ENCODE assay signal across 9 mouse cellular contexts in genomic region chr4:132474631-132475030, GRCm38 (mm10). TPM values are rescaled to one million over a fixed set of nuclear protein-coding genes. Genes with fewer than 3 reads are reported as not detected.
A peak's percentile ranks its signal among the peaks of the same experiment; 100 is the strongest.
DNase-seq lines count a peak whose midpoint lies in the region; ATAC-seq and TF ChIP-seq lines count a peak whose summit lies in the region.
"Had no signal": no experiment of that assay in that cellular context is flagged by ENCODE, and none has a peak within 500 bp of the region (broad histone marks: within the 10 kb centered on the region; RNA-seq: fewer than 3 reads in every experiment).

No protein-coding gene starts in this region.

- H3K4me1 ChIP-seq in intestine, embryonic 16.5 days (ENCODE audit: control insufficient read depth, insufficient read depth, low read length) = peaks cover 4% of the 10 kb centered on the region
- H3K4me1 ChIP-seq in lung, adult 2 months (ENCODE audit: control insufficient read depth, insufficient read depth, low read length) = peaks cover 3% of the 10 kb centered on the region

- H3K36me3 ChIP-seq in intestine, embryonic 16.5 days (ENCODE audit: control insufficient read depth, insufficient read depth, low read length) = no peaks in the 10 kb centered on the region

- no peaks in the 10 kb centered on the region for H3K27me3 ChIP-seq in intestine, embryonic 16.5 days (replicated peaks; ENCODE audit: control insufficient read depth, insufficient read depth, low read length)

- no peak overlapping the region for H3K4me3 ChIP-seq in intestine, embryonic 16.5 days (ENCODE audit: low read length)
- no peak overlapping the region for H3K4me3 ChIP-seq in lung, adult 2 months (replicated peaks; ENCODE audit: extremely low read depth, low read depth, low read length)

- TF ChIP-seq CTCF in lung, adult 2 months (IDR thresholded peaks at IDR 0.05; ENCODE audit: insufficient read depth, low read length) = no peak

- WGBS in intestine, embryonic 16.5 days = 65% methylated on average over 4 of the region's 4 CpGs
- WGBS in lung, adult 2 months = 57% methylated on average over 4 of the region's 4 CpGs

- no peak overlapping the region for H3K9ac ChIP-seq in intestine, embryonic 16.5 days (ENCODE audit: low read depth, low read length)

- TF ChIP-seq POLR2A in lung, adult 2 months (IDR thresholded peaks at IDR 0.05; ENCODE audit: borderline replicate concordance, extremely low read depth, low read depth, low read length) = no peak

- ATAC-seq in intestine, embryonic 16.5 days = peak; percentile 39; the same call in 1 of the 2 replicates

- peak overlapping the region; percentile 55; the same call in 1 of the 2 replicates for H3K27ac ChIP-seq in intestine, embryonic 16.5 days (ENCODE audit: low read length)

- DNase-seq in urinary bladder, adult 18-20 months (ENCODE audit: low spot score in 2 of 2) = peak; percentile 33 to 59
- DNase-seq in urinary bladder, postnatal 10 days (ENCODE audit: low spot score) = no peak
- peak; percentile 44 for DNase-seq in lung, adult 2 months
- no peak for DNase-seq in retina, postnatal 1 day
- no peak for DNase-seq in left cerebral cortex, adult 18-20 months (ENCODE audit: low spot score in 2 of 2)
- DNase-seq in cerebellum, postnatal 14 days = no peak
- DNase-seq: embryo, embryonic 11 days; gastrocnemius, postnatal 36 days had no signal

- no peak overlapping the region for H3K4me2 ChIP-seq in intestine, embryonic 16.5 days (ENCODE audit: low read depth, low read length)

- no peaks in the 10 kb centered on the region for H3K9me3 ChIP-seq in intestine, embryonic 16.5 days (ENCODE audit: control insufficient read depth, low read length)

RNA-seq across cellular contexts. Expression of gene Med18, which starts 10.9 kb away (rescaled TPM):
- 15.2 and 18.4 TPM in 2 replicates for polyA plus RNA-seq in intestine, embryonic 16.5 days (2015; fragmentation: Nextera tagmentation; extraction: Ambion mirVana)
- 2.9 and 4.3 TPM in 2 replicates for polyA plus RNA-seq in lung, adult 2 months (2012; rRNA removed)
- 10 to 100 TPM in 1 of 2 experiments, 1 to 10 TPM in 1; 9.7 to 10.7 TPM for total RNA-seq in left cerebral cortex, adult 18-20 months (2021)

RNA-seq across cellular contexts. Expression of gene Sesn2, which starts 35.7 kb away (rescaled TPM):
- 11.6 and 12.4 TPM in 2 replicates for polyA plus RNA-seq in intestine, embryonic 16.5 days (2015; fragmentation: Nextera tagmentation; extraction: Ambion mirVana)
- polyA plus RNA-seq in lung, adult 2 months (2012; rRNA removed) = 11.5 and 14.1 TPM in 2 replicates
- 10 to 100 TPM; 10.6 to 11.4 TPM for total RNA-seq in left cerebral cortex, adult 18-20 months (2021)

RNA-seq across cellular contexts. Expression of gene Phactr4, which starts 52.3 kb away (rescaled TPM):
- 15.9 and 17.2 TPM in 2 replicates for polyA plus RNA-seq in intestine, embryonic 16.5 days (2015; fragmentation: Nextera tagmentation; extraction: Ambion mirVana)
- 11.3 and 13.4 TPM in 2 replicates for polyA plus RNA-seq in lung, adult 2 months (2012; rRNA removed)
- total RNA-seq in left cerebral cortex, adult 18-20 months (2021) = 10 to 100 TPM; 10.3 to 11.8 TPM

RNA-seq across cellular contexts. Expression of gene Atpif1, which starts 58.8 kb away (rescaled TPM):
- polyA plus RNA-seq in intestine, embryonic 16.5 days (2015; fragmentation: Nextera tagmentation; extraction: Ambion mirVana) = 1,346 and 1,379 TPM in 2 replicates
- polyA plus RNA-seq in lung, adult 2 months (2012; rRNA removed) = 68.3 and 93.0 TPM in 2 replicates
- total RNA-seq in left cerebral cortex, adult 18-20 months (2021) = 100 to 1,000 TPM; 462 to 494 TPM

Comparison
In these comparisons a context has a peak if more than half of its experiments do, and no peak if none do; other contexts are left out.
1. DNase-seq: peak in urinary bladder, adult 18-20 months (2 of 2) and lung, adult 2 months (single experiment); none in urinary bladder, postnatal 10 days (single experiment), retina, postnatal 1 day (single experiment), left cerebral cortex, adult 18-20 months (0 of 2) and cerebellum, postnatal 14 days (0 of 2).